Mouse (Mus musculus): ENCODE data around the gene Zswim4.

Zswim4 gene

GRCm38 (mm10) chr8:84200652-84201544 lies 36.0 kb downstream of the Zswim4 start:
- DNase-seq (ENCODE audit: low read depth, low spot score): peak; percentile 80

DNA sequence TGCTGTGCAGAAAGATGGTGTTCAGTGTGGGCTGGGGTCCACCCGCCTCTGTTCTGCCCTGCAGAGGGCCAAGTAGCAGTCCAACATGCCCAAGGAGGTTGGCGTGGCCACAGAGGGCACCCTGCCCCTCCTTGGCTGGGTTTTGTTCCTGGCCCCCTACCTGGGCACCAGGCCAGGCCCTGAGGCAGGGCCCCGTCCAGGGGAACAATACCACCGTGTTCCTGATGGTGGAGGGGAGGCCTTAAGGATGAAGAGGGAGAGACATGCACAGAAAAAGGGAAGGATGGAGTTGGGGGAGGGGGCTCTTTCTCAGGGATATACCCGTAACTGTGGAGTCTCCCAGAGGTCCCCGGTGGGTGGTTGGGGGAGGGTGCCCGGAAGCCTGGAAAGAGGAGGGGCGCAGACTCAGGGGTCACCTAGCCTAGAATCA lies 36.7 kb downstream of the Zswim4 start:
- DNase-seq (ENCODE audit: low read depth, low spot score): no peak

DNA sequence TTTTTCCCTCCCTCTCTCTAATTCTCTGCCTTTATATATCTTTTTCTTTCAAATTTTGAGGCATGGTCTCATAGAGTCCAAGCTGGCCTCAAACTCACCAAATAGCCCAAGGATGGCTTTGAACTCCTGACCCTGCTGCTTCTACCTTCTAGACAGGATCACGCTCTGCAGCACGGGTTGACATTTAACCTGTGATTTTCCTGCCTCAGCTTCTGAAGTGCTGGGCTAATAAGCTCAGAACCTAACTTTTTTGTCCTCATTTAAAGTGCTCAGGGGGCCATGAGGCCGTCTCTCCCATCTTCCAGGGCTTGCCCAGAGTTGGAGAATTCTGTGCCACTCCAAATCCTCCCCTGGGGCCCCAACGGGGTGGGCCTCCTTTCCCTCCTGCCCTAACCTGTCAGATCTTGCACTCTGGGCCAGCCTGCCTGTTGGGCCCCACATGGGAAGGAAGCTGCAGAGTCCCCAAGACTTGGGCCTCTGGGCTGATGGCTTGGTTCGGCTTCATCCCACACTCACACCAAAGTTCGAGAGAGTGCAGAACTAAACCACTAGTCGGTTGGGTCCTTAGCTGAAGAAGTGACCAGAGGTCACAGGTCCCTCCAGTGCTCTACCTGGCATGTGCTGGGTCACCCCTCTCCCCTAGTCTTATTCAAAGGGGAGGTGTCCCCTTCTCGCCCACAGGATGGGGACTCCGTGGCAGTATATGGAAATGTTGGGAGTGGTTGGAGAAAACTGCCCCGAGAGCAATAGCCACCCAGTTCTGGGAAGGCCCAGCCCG lies 37.3 kb downstream of the Zswim4 start:
- DNase-seq (ENCODE audit: low read depth, low spot score): peak; percentile 43

- no peak for DNase-seq (ENCODE audit: low read depth, low spot score)
Measured at GRCm38 (mm10) chr8:84198871-84199270, 38.0 kb downstream of the Zswim4 start.

GRCm38 (mm10) chr8:84197922-84198774 lies 38.7 kb downstream of the Zswim4 start:
- peak; percentile 99 for DNase-seq (ENCODE audit: low read depth, low spot score)

GRCm38 (mm10) chr8:84197141-84197921 lies 39.5 kb downstream of the Zswim4 start:
- peak; percentile 95 for DNase-seq (ENCODE audit: low read depth, low spot score)

GRCm38 (mm10) chr8:84194224-84194743 lies 42.6 kb downstream of the Zswim4 start:
- no peak for DNase-seq (ENCODE audit: low read depth, low spot score)

- DNase-seq (ENCODE audit: low read depth, low spot score): peak; percentile 69
Measured at GRCm38 (mm10) chr8:84193566-84193965, 43.3 kb downstream of the Zswim4 start.

DNA sequence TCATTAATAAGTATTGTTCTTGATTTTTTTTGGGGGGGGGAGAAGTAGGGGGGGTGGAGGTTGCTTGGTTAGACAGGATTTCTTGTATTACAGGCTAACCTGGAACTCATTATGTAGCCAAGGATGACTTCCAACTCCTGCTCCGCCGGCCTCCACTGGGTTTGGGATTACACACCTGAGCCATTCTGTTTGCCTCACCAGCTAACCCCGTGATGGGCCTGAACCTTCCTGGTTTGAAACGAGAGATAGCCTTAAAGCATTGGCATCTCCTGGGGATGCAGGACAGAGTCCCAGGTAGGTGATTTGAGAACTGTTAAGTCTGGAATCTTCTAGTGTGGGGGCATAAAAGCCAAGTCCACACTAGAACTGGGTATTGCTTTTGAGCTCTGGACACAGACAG lies 43.7 kb downstream of the Zswim4 start:
- DNase-seq (ENCODE audit: low read depth, low spot score): no peak

DNA sequence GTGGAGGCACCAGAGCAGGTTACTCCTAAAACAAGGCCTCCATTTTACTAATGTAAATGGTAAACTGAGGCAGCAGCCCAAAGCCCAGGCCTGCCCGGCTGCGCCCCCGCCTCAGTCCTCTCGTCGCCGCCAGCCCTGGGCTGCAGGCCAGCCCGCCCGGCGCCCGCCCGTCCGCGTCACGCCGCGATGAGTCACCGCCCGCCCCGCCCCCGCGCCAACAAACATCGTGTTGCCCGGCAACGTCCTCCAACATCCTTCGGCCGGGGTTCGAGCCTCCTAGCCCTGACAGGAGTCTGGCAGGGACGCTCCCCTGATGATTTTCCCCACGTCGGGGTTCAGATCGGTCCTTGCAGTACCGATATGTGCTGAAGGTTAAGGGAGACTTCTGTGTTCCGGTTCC lies 44.3 kb downstream of the Zswim4 start:
- peak; percentile 90 for DNase-seq (ENCODE audit: low read depth, low spot score)

GRCm38 (mm10) chr8:84192023-84192422 lies 44.8 kb downstream of the Zswim4 start:
- peak; percentile 70 for DNase-seq (ENCODE audit: low read depth, low spot score)

DNA sequence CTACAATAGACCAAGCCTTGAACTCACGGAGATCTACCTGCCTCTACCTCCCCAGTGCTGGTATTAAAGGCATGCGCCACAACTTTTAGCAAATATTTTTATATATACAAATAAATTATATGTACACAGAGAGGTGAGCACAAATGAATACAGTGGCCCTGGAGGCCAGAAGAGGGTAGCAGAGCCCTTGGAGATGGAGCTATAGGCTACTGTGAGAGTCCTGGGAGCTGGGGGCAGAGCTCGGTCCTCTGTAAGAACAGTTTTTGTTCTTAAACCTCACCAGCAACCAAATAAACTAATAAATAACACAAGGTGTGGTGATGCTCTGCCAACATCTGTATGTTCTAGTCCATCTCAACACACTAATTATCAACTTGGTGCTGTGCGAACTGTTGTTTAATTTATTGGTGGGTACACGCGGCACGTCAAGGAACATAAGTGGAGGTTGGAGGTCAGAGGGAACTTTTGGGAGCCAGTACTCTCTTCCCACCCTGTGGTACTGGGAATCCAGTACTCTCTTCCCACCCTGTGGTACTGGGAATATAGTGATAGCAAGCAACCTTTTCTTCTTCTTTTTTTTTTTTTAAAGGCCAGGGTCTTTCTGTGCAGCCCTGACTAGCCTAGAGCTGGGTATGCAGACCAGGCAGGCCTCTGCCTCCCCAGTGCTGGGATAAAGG lies 46.5 kb downstream of the Zswim4 start:
- no peak for DNase-seq (ENCODE audit: low read depth, low spot score)

DNA sequence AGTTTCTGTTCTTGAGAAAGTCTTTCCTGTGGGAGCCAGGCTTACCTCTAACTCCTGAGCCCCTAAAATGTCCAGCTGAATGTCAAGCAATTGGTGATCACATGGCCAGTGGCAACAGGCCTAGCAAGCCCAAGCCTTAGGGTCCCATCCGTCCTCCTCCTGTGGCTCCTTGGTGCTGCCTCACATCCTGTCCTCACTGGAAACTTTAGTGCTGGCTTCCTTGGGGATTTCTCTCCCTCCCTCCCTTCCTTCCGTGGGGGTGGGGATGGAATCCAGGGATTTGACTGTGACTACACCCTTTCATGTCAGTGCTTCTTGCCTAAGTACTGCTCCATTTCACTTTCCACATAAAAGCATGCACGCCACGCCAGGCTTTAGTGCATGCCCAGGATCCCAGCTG lies 47.3 kb downstream of the Zswim4 start:
- no peak for DNase-seq (ENCODE audit: low read depth, low spot score)

DNA sequence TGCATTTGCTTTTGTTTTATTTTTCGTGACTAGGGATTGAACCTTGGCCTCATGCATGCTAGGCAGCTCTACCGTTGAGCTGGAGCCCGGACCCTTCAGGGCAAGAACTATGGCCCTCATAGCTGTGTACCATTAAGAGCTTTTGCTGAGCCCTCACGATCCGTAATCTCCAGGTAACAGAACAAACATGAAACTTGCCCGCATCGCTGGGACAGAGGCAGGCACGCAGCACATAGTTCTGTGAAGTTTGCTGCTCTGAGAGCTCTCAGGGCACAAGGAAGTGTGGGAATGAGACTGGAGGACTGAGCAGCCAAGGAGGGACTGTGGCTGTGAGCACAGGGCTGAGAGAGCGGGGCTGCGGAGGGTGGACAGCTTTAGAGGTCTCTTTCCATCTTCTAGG lies 48.2 kb downstream of the Zswim4 start:
- DNase-seq (ENCODE audit: low read depth, low spot score): no peak

DNA sequence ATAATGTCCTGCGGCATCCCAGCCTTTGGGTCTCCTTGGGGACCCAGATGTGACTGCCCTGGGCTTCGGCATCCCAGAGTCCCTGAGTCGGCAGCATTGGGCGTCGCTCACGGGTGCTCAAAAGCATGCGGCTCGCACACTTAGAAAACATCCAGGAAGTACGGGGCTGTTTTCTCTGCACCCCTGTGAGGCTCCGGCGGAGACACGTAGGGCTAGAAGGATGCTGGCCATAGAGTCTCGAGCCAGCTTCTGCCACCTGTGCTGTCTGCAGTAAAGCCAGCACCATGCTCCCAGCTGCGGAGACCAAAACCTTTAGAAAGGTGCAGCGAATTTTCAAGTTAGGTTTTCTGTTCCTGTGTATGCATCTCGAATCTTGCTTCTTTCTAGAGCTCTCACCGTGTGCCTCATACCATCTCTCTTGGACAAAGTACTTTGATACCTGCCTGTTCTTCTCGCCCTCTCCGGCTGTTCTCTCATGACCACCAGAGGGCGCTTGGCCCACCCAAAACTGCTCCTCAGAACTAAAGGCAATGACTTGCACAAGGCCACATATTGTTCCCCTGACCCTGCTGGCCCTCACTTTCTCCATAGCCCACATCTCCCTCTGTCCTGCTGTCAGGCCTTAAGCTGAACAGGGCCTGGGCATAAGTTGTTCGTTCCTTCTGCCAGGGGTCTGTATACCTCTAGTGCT lies 49.6 kb downstream of the Zswim4 start:
- DNase-seq (ENCODE audit: low read depth, low spot score): peak; percentile 75

DNA sequence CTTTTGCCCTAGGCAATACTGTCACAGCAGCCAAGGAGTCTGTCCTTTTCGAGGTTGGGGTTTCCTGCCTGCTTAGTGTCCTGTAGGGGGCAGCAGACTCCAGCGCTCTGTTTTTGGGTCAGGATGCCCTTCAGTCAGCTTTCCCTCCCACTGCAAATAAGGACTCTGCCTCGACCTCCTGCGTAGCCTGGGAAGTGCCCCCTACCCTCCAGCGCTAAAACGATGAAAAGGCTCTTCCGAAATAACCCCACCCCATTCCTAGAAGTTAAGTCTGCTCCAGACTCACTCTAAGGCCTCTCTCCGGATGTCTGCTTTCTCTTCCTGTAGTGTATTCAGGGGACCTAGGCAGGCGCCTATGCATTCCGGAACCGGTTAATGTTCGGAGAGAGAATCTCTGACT lies 50.3 kb downstream of the Zswim4 start:
- peak; percentile 87 for DNase-seq (ENCODE audit: low read depth, low spot score)

- no peak for DNase-seq (ENCODE audit: low read depth, low spot score)
Measured at GRCm38 (mm10) chr8:84185117-84185516, 51.7 kb downstream of the Zswim4 start, which contains the start of gene Nanos3. TSS of gene Nanos3 (minus strand) at chr8:84185217.

GRCm38 (mm10) chr8:84184085-84185043 lies 52.5 kb downstream of the Zswim4 start:
- DNase-seq (ENCODE audit: low read depth, low spot score): no peak

Data from CD4-positive helper T cell, adult 2 months (primary cell).